Comparison of ENCODE assay signal across 27 mouse cellular contexts in the genomic region with DNA sequence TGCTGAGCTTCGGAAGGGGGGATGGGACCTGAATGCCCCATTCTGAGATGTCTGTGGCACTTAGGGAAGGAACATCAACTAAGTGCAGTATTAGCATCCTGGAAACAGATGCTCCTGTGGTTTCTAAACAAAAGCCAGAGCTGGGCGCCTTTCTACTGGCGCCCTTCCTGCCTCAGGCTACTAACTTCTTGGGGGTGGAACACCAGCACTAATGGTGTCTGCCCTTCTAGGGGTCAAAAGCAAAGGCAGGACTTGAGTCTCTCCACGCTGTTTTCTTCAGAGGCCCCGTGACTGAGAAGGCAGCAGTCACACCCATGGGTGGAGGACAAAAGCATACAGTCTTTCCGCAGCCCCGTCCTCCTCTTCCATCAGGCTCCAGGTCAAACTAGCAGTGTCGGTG. TPM values are rescaled to one million over a fixed set of nuclear protein-coding genes. Genes with fewer than 3 reads are reported as not detected.
DNase-seq lines count a peak whose midpoint lies in the region; ATAC-seq lines count a peak whose summit lies in the region.
"Had no signal": no experiment of that assay in that cellular context is flagged by ENCODE, and none has a peak within 500 bp of the region (broad histone marks: within the 10 kb centered on the region; RNA-seq: fewer than 3 reads in every experiment).

No protein-coding gene starts in this region.

- WGBS in kidney, embryonic 15.5 days: 54% methylated on average over 8 of the region's 8 CpGs
- WGBS in embryonic facial prominence, embryonic 10.5 days: 31% methylated on average over 8 of the region's 8 CpGs

- H3K4me3 ChIP-seq in kidney, embryonic 15.5 days (replicated peaks): no peak overlapping the region
- H3K4me3 ChIP-seq in embryonic facial prominence, embryonic 10.5 days: peak overlapping the region; percentile 58; the same call in 1 of the 2 replicates
- H3K4me3 ChIP-seq: erythroblast, embryonic 14.5 days had no signal

- no peaks in the 10 kb centered on the region for H3K9me3 ChIP-seq in kidney, embryonic 15.5 days (replicated peaks)
- H3K9me3 ChIP-seq in embryonic facial prominence, embryonic 10.5 days: no peaks in the 10 kb centered on the region
- H3K9me3 ChIP-seq: forebrain, embryonic 15.5 days; hindbrain, embryonic 13.5 days; intestine, embryonic 15.5 days; midbrain, embryonic 15.5 days; neural tube, embryonic 15.5 days had no signal

- no peaks in the 10 kb centered on the region for H3K36me3 ChIP-seq in kidney, embryonic 15.5 days
- no peaks in the 10 kb centered on the region for H3K36me3 ChIP-seq in embryonic facial prominence, embryonic 10.5 days (replicated peaks)
- H3K36me3 ChIP-seq: forebrain, embryonic 15.5 days; hindbrain, embryonic 13.5 days; intestine, embryonic 15.5 days; midbrain, embryonic 15.5 days; neural tube, embryonic 15.5 days had no signal

- no peak overlapping the region for H3K27ac ChIP-seq in kidney, embryonic 15.5 days
- H3K27ac ChIP-seq in embryonic facial prominence, embryonic 10.5 days (replicated peaks): no peak overlapping the region
- H3K27ac ChIP-seq: forebrain, embryonic 15.5 days; hindbrain, embryonic 13.5 days; intestine, embryonic 15.5 days; liver, embryonic 14.5 days; midbrain, embryonic 15.5 days; neural tube, embryonic 15.5 days had no signal

- H3K4me1 ChIP-seq in kidney, embryonic 15.5 days: peaks cover 15% of the 10 kb centered on the region
- H3K4me1 ChIP-seq in embryonic facial prominence, embryonic 10.5 days: peaks cover 25% of the 10 kb centered on the region

- no peak for ATAC-seq in kidney, embryonic 15.5 days (replicated peaks; ENCODE audit: low FRiP score)
- ATAC-seq: Patski had no signal

- peak overlapping the region; percentile 78; the same call in 1 of the 2 replicates for H3K4me2 ChIP-seq in kidney, embryonic 15.5 days

- no peak overlapping the region for H3K9ac ChIP-seq in kidney, embryonic 15.5 days
- H3K9ac ChIP-seq: liver, embryonic 14.5 days had no signal

- no peak for DNase-seq in kidney, adult 11 months
- DNase-seq in ES-CJ7 (ENCODE audit: low read depth, low spot score): peak; percentile 95
- DNase-seq in embryonic facial prominence, embryonic 10.5 days (ENCODE audit: low spot score): no peak
- DNase-seq in retina, embryonic 14.5 days (ENCODE audit: low spot score): peak; percentile 6
- no peak for DNase-seq in heart, adult 18-20 months
- DNase-seq in gastrocnemius, postnatal 36 days: no peak
- DNase-seq: adrenal gland, postnatal 25 days; B cell, adult 2 months; cerebellum, adult 11 months; cerebellum, postnatal 10 days; gastrocnemius, postnatal 25 days; heart, postnatal 10 days; kidney, postnatal 4 days; layer of hippocampus, adult 9-11 months; thymus, adult 18-20 months had no signal

- H3K27me3 ChIP-seq in kidney, embryonic 15.5 days: peaks cover 24% of the 10 kb centered on the region
- H3K27me3 ChIP-seq in embryonic facial prominence, embryonic 10.5 days (replicated peaks; ENCODE audit: low read depth, poor library complexity, severe bottlenecking): peaks cover 48% of the 10 kb centered on the region

- intact Hi-C loops in gastrocnemius, postnatal 36 days (cut with DNase I): no loop called here

RNA-seq across cellular contexts. Expression of a gene that starts 0.9 kb away (rescaled TPM):
- polyA plus RNA-seq in kidney, embryonic 15.5 days (2015; fragmentation: Nextera tagmentation; extraction: Ambion mirVana): 2.2 and 2.4 TPM in 2 replicates
- 2.4 and 3.0 TPM in 2 replicates for polyA plus RNA-seq in embryonic facial prominence, embryonic 10.5 days (2016; fragmentation: Nextera tagmentation; extraction: Ambion mirVana)
- total RNA-seq in heart, adult 18-20 months (2021): under 1 TPM in 1 of 2 experiments, not detected in 1; 0.15 TPM
- not detected for total RNA-seq in gastrocnemius, postnatal 36 days (2021)
- total RNA-seq: adrenal gland, postnatal 25 days; gastrocnemius, postnatal 25 days; heart, postnatal 10 days had no signal
- polyA plus RNA-seq: erythroblast, embryonic 14.5 days had no signal

RNA-seq across cellular contexts. Expression of a gene that starts 2.5 kb away (rescaled TPM):
- not detected in 2 replicates for polyA plus RNA-seq in kidney, embryonic 15.5 days (2015; fragmentation: Nextera tagmentation; extraction: Ambion mirVana)
- not detected in 2 replicates for polyA plus RNA-seq in embryonic facial prominence, embryonic 10.5 days (2016; fragmentation: Nextera tagmentation; extraction: Ambion mirVana)
- not detected for total RNA-seq in heart, adult 18-20 months (2021)
- not detected for total RNA-seq in gastrocnemius, postnatal 36 days (2021)
- total RNA-seq: adrenal gland, postnatal 25 days; gastrocnemius, postnatal 25 days; heart, postnatal 10 days had no signal
- polyA plus RNA-seq: erythroblast, embryonic 14.5 days; forebrain, embryonic 15.5 days; intestine, embryonic 15.5 days; kidney, embryonic 14.5 days; limb, embryonic 14.5 days; liver, embryonic 14.5 days; lung, embryonic 16.5 days; midbrain, embryonic 15.5 days; neural tube, embryonic 15.5 days; Patski had no signal

RNA-seq across cellular contexts. Expression of a gene that starts 44.9 kb away (rescaled TPM):
- 34.3 and 36.0 TPM in 2 replicates for polyA plus RNA-seq in kidney, embryonic 15.5 days (2015; fragmentation: Nextera tagmentation; extraction: Ambion mirVana)
- polyA plus RNA-seq in embryonic facial prominence, embryonic 10.5 days (2016; fragmentation: Nextera tagmentation; extraction: Ambion mirVana): 30.0 and 32.1 TPM in 2 replicates
- total RNA-seq in heart, adult 18-20 months (2021): 10 to 100 TPM; 12.6 to 17.3 TPM
- total RNA-seq in gastrocnemius, postnatal 36 days (2021): 1 to 10 TPM; 7.0 to 8.3 TPM

RNA-seq across cellular contexts. Expression of a gene that starts 47.0 kb away (rescaled TPM):
- not detected in 2 replicates for polyA plus RNA-seq in kidney, embryonic 15.5 days (2015; fragmentation: Nextera tagmentation; extraction: Ambion mirVana)
- not detected in 2 replicates for polyA plus RNA-seq in embryonic facial prominence, embryonic 10.5 days (2016; fragmentation: Nextera tagmentation; extraction: Ambion mirVana)
- total RNA-seq in heart, adult 18-20 months (2021): not detected
- total RNA-seq in gastrocnemius, postnatal 36 days (2021): not detected
- total RNA-seq: adrenal gland, postnatal 25 days; gastrocnemius, postnatal 25 days; heart, postnatal 10 days had no signal
- polyA plus RNA-seq: erythroblast, embryonic 14.5 days; kidney, embryonic 14.5 days; liver, embryonic 14.5 days; lung, embryonic 16.5 days had no signal

RNA-seq across cellular contexts. Expression of a gene that starts 52.9 kb away (rescaled TPM):
- 0.08 and 0.18 TPM in 2 replicates for polyA plus RNA-seq in kidney, embryonic 15.5 days (2015; fragmentation: Nextera tagmentation; extraction: Ambion mirVana)
- not detected in 2 replicates for polyA plus RNA-seq in embryonic facial prominence, embryonic 10.5 days (2016; fragmentation: Nextera tagmentation; extraction: Ambion mirVana)
- total RNA-seq in heart, adult 18-20 months (2021): under 1 TPM in 1 of 2 experiments, not detected in 1; 0.13 TPM
- total RNA-seq in gastrocnemius, postnatal 36 days (2021): not detected
- total RNA-seq: adrenal gland, postnatal 25 days; gastrocnemius, postnatal 25 days had no signal
- polyA plus RNA-seq: erythroblast, embryonic 14.5 days; forebrain, embryonic 15.5 days; liver, embryonic 14.5 days; midbrain, embryonic 15.5 days; neural tube, embryonic 15.5 days; Patski had no signal

Comparison
In these comparisons a context has a peak if more than half of its experiments do, and no peak if none do; other contexts are left out.
1. DNase-seq: peak in ES-CJ7 (single experiment) and retina, embryonic 14.5 days (single experiment); none in kidney, adult 11 months (single experiment), embryonic facial prominence, embryonic 10.5 days (single experiment), heart, adult 18-20 months (0 of 2) and gastrocnemius, postnatal 36 days (0 of 2).